Mouse (Mus musculus): Measurements from ENCODE around the gene Asgr1. TPM values are rescaled to one million over a fixed set of nuclear protein-coding genes. Genes with fewer than 3 reads are reported as not detected.

The Asgr1 gene
- not detected for polyA plus RNA-seq (2017; shearing (Covaris generic))

GRCm38 (mm10) chr11:70053898-70054570, at the start of gene Asgr1:
TSS of gene Asgr1 (plus strand) at chr11:70054085.

GRCm38 (mm10) chr11:70014880-70015558, 38.9 kb upstream of the Asgr1 start, which contains the start of gene Acadvl:
TSS of gene Acadvl (minus strand) at chr11:70015411.

GRCm38 (mm10) chr11:70016669-70017068, 37.2 kb upstream of the Asgr1 start, which contains the start of gene Dlg4:
TSS of gene Dlg4 (plus strand) at chr11:70016942.

GRCm38 (mm10) chr11:70091986-70092783, 38.3 kb downstream of the Asgr1 start, which contains the start of gene Asgr2:
TSS of gene Asgr2 (plus strand) at chr11:70092644.

Other genes with a start within 250 kb of the Asgr1 start
- gene Tmem102, start 248.5 kb upstream of the Asgr1 start, polyA plus RNA-seq (2017; shearing (Covaris generic)) = not detected
- not detected for gene Gm39566, start 238.8 kb upstream of the Asgr1 start, polyA plus RNA-seq (2017; shearing (Covaris generic))
- not detected for gene Spem2, start 235.6 kb upstream of the Asgr1 start, polyA plus RNA-seq (2017; shearing (Covaris generic))
- not detected for gene Spem1, start 231.9 kb upstream of the Asgr1 start, polyA plus RNA-seq (2017; shearing (Covaris generic))
- gene Nlgn2, start 216.3 kb upstream of the Asgr1 start, polyA plus RNA-seq (2017; shearing (Covaris generic)) = 0.61 TPM
- gene Tmem256, start 215.6 kb upstream of the Asgr1 start, polyA plus RNA-seq (2017; shearing (Covaris generic)) = 113 TPM
- gene Plscr3, start 207.7 kb upstream of the Asgr1 start, polyA plus RNA-seq (2017; shearing (Covaris generic)) = 27.8 TPM
- not detected for gene Tnk1, start 195.4 kb upstream of the Asgr1 start, polyA plus RNA-seq (2017; shearing (Covaris generic))
- gene Tmem95, start 176.1 kb upstream of the Asgr1 start, polyA plus RNA-seq (2017; shearing (Covaris generic)) = not detected
- 2.3 TPM for gene Kctd11, start 172.7 kb upstream of the Asgr1 start, polyA plus RNA-seq (2017; shearing (Covaris generic))
- gene Acap1, start 158.5 kb upstream of the Asgr1 start, polyA plus RNA-seq (2017; shearing (Covaris generic)) = 663 TPM
- gene 2810408A11Rik, start 153.1 kb upstream of the Asgr1 start, polyA plus RNA-seq (2017; shearing (Covaris generic)) = 3.0 TPM
- 5.7 TPM for gene Neurl4, start 153.0 kb upstream of the Asgr1 start, polyA plus RNA-seq (2017; shearing (Covaris generic))
- 163 TPM for gene Gps2, start 140.2 kb upstream of the Asgr1 start, polyA plus RNA-seq (2017; shearing (Covaris generic))
- 1,233 TPM for gene Eif5a, start 132.1 kb upstream of the Asgr1 start, polyA plus RNA-seq (2017; shearing (Covaris generic))
- gene Ybx2, start 118.3 kb upstream of the Asgr1 start, polyA plus RNA-seq (2017; shearing (Covaris generic)) = not detected
- not detected for gene Slc2a4, start 105.9 kb upstream of the Asgr1 start, polyA plus RNA-seq (2017; shearing (Covaris generic))
- not detected for gene Cldn7, start 89.3 kb upstream of the Asgr1 start, polyA plus RNA-seq (2017; shearing (Covaris generic))
- 36.6 TPM for gene Ctdnep1, start 72.9 kb upstream of the Asgr1 start, polyA plus RNA-seq (2017; shearing (Covaris generic))
- 70.7 TPM for gene Elp5, start 71.6 kb upstream of the Asgr1 start, polyA plus RNA-seq (2017; shearing (Covaris generic))
- 438 TPM for gene Gabarap, start 62.9 kb upstream of the Asgr1 start, polyA plus RNA-seq (2017; shearing (Covaris generic))
- 117 TPM for gene Phf23, start 58.3 kb upstream of the Asgr1 start, polyA plus RNA-seq (2017; shearing (Covaris generic))
- gene Dvl2, start 53.5 kb upstream of the Asgr1 start, polyA plus RNA-seq (2017; shearing (Covaris generic)) = 25.7 TPM
- gene Acadvl, start 38.7 kb upstream of the Asgr1 start, polyA plus RNA-seq (2017; shearing (Covaris generic)) = 152 TPM
- 11.7 TPM for gene Dlg4, start 37.1 kb upstream of the Asgr1 start, polyA plus RNA-seq (2017; shearing (Covaris generic))
- not detected for gene Asgr2, start 38.6 kb downstream of the Asgr1 start, polyA plus RNA-seq (2017; shearing (Covaris generic))
- gene Mgl2, start 76.2 kb downstream of the Asgr1 start, polyA plus RNA-seq (2017; shearing (Covaris generic)) = not detected
- gene Clec10a, start 102.1 kb downstream of the Asgr1 start, polyA plus RNA-seq (2017; shearing (Covaris generic)) = not detected
- 0.94 TPM for gene Slc16a11, start 158.7 kb downstream of the Asgr1 start, polyA plus RNA-seq (2017; shearing (Covaris generic))
- 5.5 TPM for gene Slc16a13, start 167.0 kb downstream of the Asgr1 start, polyA plus RNA-seq (2017; shearing (Covaris generic))
- gene Bcl6b, start 175.7 kb downstream of the Asgr1 start, polyA plus RNA-seq (2017; shearing (Covaris generic)) = 0.51 TPM
- 171 TPM for gene 0610010K14Rik, start 183.8 kb downstream of the Asgr1 start, polyA plus RNA-seq (2017; shearing (Covaris generic))
- 5.5 TPM for gene Gm21988, start 185.7 kb downstream of the Asgr1 start, polyA plus RNA-seq (2017; shearing (Covaris generic))
- gene Rnasek, start 185.8 kb downstream of the Asgr1 start, polyA plus RNA-seq (2017; shearing (Covaris generic)) = 272 TPM
- gene Alox12, start 201.3 kb downstream of the Asgr1 start, polyA plus RNA-seq (2017; shearing (Covaris generic)) = not detected

Measured in inflammation-experienced regulatory T-cells, adult 16 weeks (primary cell).